Mouse (Mus musculus): ENCODE measurements around the gene Padi1.

- TF ChIP-seq FLI1 (IDR thresholded peaks at IDR 0.05; ENCODE audit: low read length), result no peak
- TF ChIP-seq GATA1 (IDR thresholded peaks at IDR 0.05; ENCODE audit: borderline replicate concordance, low read length), result no peak
Observed at GRCm38 (mm10) chr4:140882981-140883380, 37.4 kb upstream of the Padi1 start.
